Mouse (Mus musculus) layer of hippocampus, adult 6 months (tissue): ENCODE results near the gene Olfr995. TPM values are rescaled to one million over a fixed set of nuclear protein-coding genes. Genes with fewer than 3 reads are reported as not detected.

ENCODE experiments used
- long read RNA-seq, 2 experiments: library from polyadenylated mRNA; unstranded; transcript quantifications; one replicate each; pipeline ENCODE4 v2.0.0; 2019 to 2020
- polyA plus RNA-seq: library from polyadenylated mRNA; unstranded; fragments of <200 nt; fragmentation: Nextera tagmentation; gene quantifications from 2 replicates; pipeline ENCODE4 v1.2.3, GENCODE M21; 2021

The Olfr995 gene
- polyA plus RNA-seq = not detected in 2 replicates
- long read RNA-seq, experiment 1 = 0 reads
- long read RNA-seq, experiment 2 = 0 reads

GRCm38 (mm10) chr2:85443539-85443938, at the start of gene Olfr995:
Gene Olfr995, minus strand, starts transcription at chr2:85443639.

GRCm38 (mm10) chr2:85436351-85436750, 7.1 kb downstream of the Olfr995 start, which contains the start of gene Olfr994:
Gene Olfr994, minus strand, starts transcription at chr2:85436451.

GRCm38 (mm10) chr2:85414777-85415176, 28.7 kb downstream of the Olfr995 start, which contains the start of gene Olfr993:
Gene Olfr993, minus strand, starts transcription at chr2:85414877.

GRCm38 (mm10) chr2:85409369-85409768, 34.1 kb downstream of the Olfr995 start, which contains the start of gene Olfr992:
Gene Olfr992, minus strand, starts transcription at chr2:85409469.

Other genes with a start within 250 kb of the Olfr995 start
- 3.9 and 4.0 TPM in 2 replicates for gene Lrrc55, start 246.4 kb downstream of the Olfr995 start, polyA plus RNA-seq
- gene Olfr987, start 104.3 kb downstream of the Olfr995 start, polyA plus RNA-seq = not detected in 2 replicates
- not detected in 2 replicates for gene Olfr988, start 80.4 kb downstream of the Olfr995 start, polyA plus RNA-seq
- gene Olfr992, start 34.2 kb downstream of the Olfr995 start, polyA plus RNA-seq = not detected in 2 replicates
- not detected in 2 replicates for gene Olfr993, start 28.8 kb downstream of the Olfr995 start, polyA plus RNA-seq
- gene Olfr994, start 7.2 kb downstream of the Olfr995 start, polyA plus RNA-seq = not detected in 2 replicates
- 0.15 and 0.25 TPM in 2 replicates for gene 4833423E24Rik, start 75.4 kb upstream of the Olfr995 start, polyA plus RNA-seq
- gene Olfr996, start 135.6 kb upstream of the Olfr995 start, polyA plus RNA-seq = not detected in 2 replicates
- gene Olfr998, start 145.3 kb upstream of the Olfr995 start, polyA plus RNA-seq = not detected in 2 replicates
- gene Olfr1000, start 168.3 kb upstream of the Olfr995 start, polyA plus RNA-seq = not detected in 2 replicates
- gene Olfr1002, start 207.1 kb upstream of the Olfr995 start, polyA plus RNA-seq = not detected in 2 replicates
- not detected in 2 replicates for gene Olfr154, start 220.8 kb upstream of the Olfr995 start, polyA plus RNA-seq
- not detected in 2 replicates for gene Olfr1006, start 235.1 kb upstream of the Olfr995 start, polyA plus RNA-seq
- not detected in 2 replicates for gene Olfr1008, start 245.8 kb upstream of the Olfr995 start, polyA plus RNA-seq